Mouse (Mus musculus) adrenal gland, adult 8-10 months (tissue): ENCODE results near the gene Tmem30b. TPM values are rescaled to one million over a fixed set of nuclear protein-coding genes. Genes with fewer than 3 reads are reported as not detected.
A peak's percentile ranks its signal among the peaks of the same experiment; 100 is the strongest.
"Not testable (repeated sequence)": the region's sequence is repeated elsewhere in the genome, so short reads cannot be mapped to it uniquely, and the experiment has no call there.

ENCODE experiments used
- DNase-seq: peaks from one replicate; pipeline ENCODE4 v3.0.0; 2022
- total RNA-seq, 4 experiments: library from RNA; stranded (reverse); gene quantifications; 2 replicates each; pipeline ENCODE4 v1.2.4; 2022

Tmem30b gene
- under 1 TPM in 1 of 4 experiments, not detected in 3; 0.09 TPM for total RNA-seq

- DNase-seq: no peak
Observed at GRCm38 (mm10) chr12:73546086-73546711, at the start of gene Tmem30b. Gene Tmem30b (minus strand): TSS chr12:73546392.

- DNase-seq: no peak
Observed at GRCm38 (mm10) chr12:73595226-73595625, 49.0 kb upstream of the Tmem30b start.

- DNase-seq: no peak
Observed at GRCm38 (mm10) chr12:73594177-73594745, 48.1 kb upstream of the Tmem30b start.

- no peak for DNase-seq
Observed at GRCm38 (mm10) chr12:73593021-73593798, 47.0 kb upstream of the Tmem30b start.

- peak; percentile 70 for DNase-seq
Observed at GRCm38 (mm10) chr12:73591625-73592024, 45.4 kb upstream of the Tmem30b start.

GRCm38 (mm10) chr12:73590627-73591276 is 44.6 kb upstream of the Tmem30b start:
- no peak for DNase-seq

- no peak for DNase-seq
Observed at GRCm38 (mm10) chr12:73587262-73587661, 41.1 kb upstream of the Tmem30b start.

GRCm38 (mm10) chr12:73585850-73586249 is 39.7 kb upstream of the Tmem30b start:
- no peak for DNase-seq

GRCm38 (mm10) chr12:73585241-73585801 is 39.1 kb upstream of the Tmem30b start:
- DNase-seq: no peak

- DNase-seq: peak; percentile 77
Observed at GRCm38 (mm10) chr12:73584610-73585240, 38.5 kb upstream of the Tmem30b start, which contains the start of gene Prkch. Gene Prkch (plus strand): TSS chr12:73584796.

- DNase-seq: no peak
Observed at GRCm38 (mm10) chr12:73583813-73584609, 37.8 kb upstream of the Tmem30b start.

GRCm38 (mm10) chr12:73583318-73583717 is 37.1 kb upstream of the Tmem30b start:
- DNase-seq: no peak

GRCm38 (mm10) chr12:73580811-73581210 is 34.6 kb upstream of the Tmem30b start:
- no peak for DNase-seq

- DNase-seq: no peak
Observed at GRCm38 (mm10) chr12:73578141-73578540, 31.9 kb upstream of the Tmem30b start.

- DNase-seq: no peak
Observed at GRCm38 (mm10) chr12:73574632-73575031, 28.4 kb upstream of the Tmem30b start.

GRCm38 (mm10) chr12:73565620-73565969 is 19.4 kb upstream of the Tmem30b start:
- no peak for DNase-seq

- DNase-seq: no peak
Observed at GRCm38 (mm10) chr12:73564795-73565619, 18.8 kb upstream of the Tmem30b start.

- no peak for DNase-seq
Observed at GRCm38 (mm10) chr12:73564176-73564575, 18.0 kb upstream of the Tmem30b start.

GRCm38 (mm10) chr12:73563122-73563521 is 16.9 kb upstream of the Tmem30b start:
- DNase-seq: not testable (repeated sequence)

- DNase-seq: no peak
Observed at GRCm38 (mm10) chr12:73560091-73560490, 13.9 kb upstream of the Tmem30b start.
